Mouse (Mus musculus) limb, embryonic 10.5 days (tissue): ENCODE measurements around the gene Vezf1. TPM values are rescaled to one million over a fixed set of nuclear protein-coding genes. Genes with fewer than 3 reads are reported as not detected.
A peak's percentile ranks its signal among the peaks of the same experiment; 100 is the strongest.
"Not testable (repeated sequence)": the region's sequence is repeated elsewhere in the genome, so short reads cannot be mapped to it uniquely, and the experiment has no call there.

Source experiments
- DNase-seq: peaks from one replicate; pipeline ENCODE4 v3.0.0-alpha.2; 2017; ENCODE audit warnings: low spot score
- H3K27ac ChIP-seq: fragments of 300-500 bp; sonication (generic); 2 replicates; pipeline ENCODE4 v1.5.1; 2016; ENCODE audit warnings: mild to moderate bottlenecking
- H3K27me3 ChIP-seq: fragments of 300-500 bp; sonication (generic); 2 replicates; pipeline ENCODE4 v1.6.1; 2016; ENCODE audit warnings: low read depth, mild to moderate bottlenecking; ENCODE audit not compliant: poor library complexity, severe bottlenecking
- H3K36me3 ChIP-seq: fragments of 300-500 bp; sonication (generic); 2 replicates; pipeline ENCODE4 v1.6.1; 2016; ENCODE audit warnings: mild to moderate bottlenecking, moderate library complexity
- H3K4me1 ChIP-seq: fragments of 300-500 bp; sonication (generic); 2 replicates; pipeline ENCODE4 v1.6.1; 2016
- H3K4me3 ChIP-seq: fragments of 300-500 bp; sonication (generic); 2 replicates; pipeline ENCODE4 v1.5.1; 2016; ENCODE audit warnings: mild to moderate bottlenecking, moderate library complexity
- H3K9me3 ChIP-seq: fragments of 300-500 bp; sonication (generic); replicated peaks from 2 replicates; pipeline ENCODE4 v1.6.1; 2016; ENCODE audit warnings: mild to moderate bottlenecking
- WGBS: fragments of 180-500 bp; shearing (Covaris S2); methylation state at CpG from one replicate; pipeline ENCODE4 v1.1.7; 2016; 5-methylcytosine and 5-hydroxymethylcytosine counted together
- polyA plus RNA-seq: library from polyadenylated mRNA; unstranded; fragments of >200 nt; fragmentation: Nextera tagmentation; extraction: Ambion mirVana; gene quantifications from 2 replicates; pipeline ENCODE4 v1.2.1, GENCODE M21; 2016

Vezf1 gene
- polyA plus RNA-seq, result 54.6 and 59.2 TPM in 2 replicates

- Histone ChIP-seq H3K4me1 (peaks cover 35% of the 10 kb centered on the region), H3K27me3 (no peaks in the 10 kb centered on the region), H3K27ac (peak within 1 kb of the TSS; percentile 100), H3K9me3 (no peaks in the 10 kb centered on the region), H3K36me3 (peaks cover 3% of the 10 kb centered on the region), H3K4me3 (peak within 1 kb of the TSS; percentile 98)
- DNase-seq, result peak; percentile 89
- WGBS, result 1% methylated on average over 77 of the region's 81 CpGs
Measured at GRCm38 (mm10) chr11:88067586-88068410, at the start of gene Vezf1. TSS of gene Vezf1 (plus strand) at chr11:88068279.

- Histone ChIP-seq H3K36me3 (no peaks in the 10 kb centered on the region), H3K27me3 (no peaks in the 10 kb centered on the region), H3K27ac (no peak overlapping the region), H3K4me3 (no peak overlapping the region), H3K9me3 (no peaks in the 10 kb centered on the region), H3K4me1 (no peaks in the 10 kb centered on the region)
- no peak for DNase-seq
- 92% methylated on average over 2 of the region's 2 CpGs for WGBS
Measured at GRCm38 (mm10) chr11:88023933-88024332, 44.1 kb upstream of the Vezf1 start.

- H3K27me3 ChIP-seq, result no peaks in the 10 kb centered on the region
- no peak overlapping the region for H3K4me3 ChIP-seq
- H3K9me3 ChIP-seq, result no peaks in the 10 kb centered on the region
- WGBS, result 73% methylated on average over 9 of the region's 9 CpGs
- H3K27ac ChIP-seq, result no peak overlapping the region
- no peaks in the 10 kb centered on the region for H3K36me3 ChIP-seq
- DNase-seq, result no peak
- no peaks in the 10 kb centered on the region for H3K4me1 ChIP-seq
Measured at GRCm38 (mm10) chr11:88027391-88028035, 40.6 kb upstream of the Vezf1 start.

- H3K4me3 ChIP-seq, result no peak overlapping the region
- 23% methylated on average over 16 of the region's 16 CpGs for WGBS
- no peaks in the 10 kb centered on the region for H3K36me3 ChIP-seq
- no peak overlapping the region for H3K27ac ChIP-seq
- H3K9me3 ChIP-seq, result no peaks in the 10 kb centered on the region
- no peaks in the 10 kb centered on the region for H3K27me3 ChIP-seq
- no peaks in the 10 kb centered on the region for H3K4me1 ChIP-seq
- no peak for DNase-seq
Measured at GRCm38 (mm10) chr11:88028193-88028684, 39.8 kb upstream of the Vezf1 start.

GRCm38 (mm10) chr11:88030219-88030618 lies 37.9 kb upstream of the Vezf1 start:
- Histone ChIP-seq H3K9me3 (no peaks in the 10 kb centered on the region), H3K36me3 (no peaks in the 10 kb centered on the region), H3K27me3 (no peaks in the 10 kb centered on the region), H3K4me3 (no peak overlapping the region), H3K4me1 (no peaks in the 10 kb centered on the region), H3K27ac (no peak overlapping the region)
- no peak for DNase-seq
- WGBS, result 89% methylated on average over 7 of the region's 7 CpGs

GRCm38 (mm10) chr11:88030836-88031235 lies 37.2 kb upstream of the Vezf1 start:
- no peaks in the 10 kb centered on the region for H3K9me3 ChIP-seq
- WGBS, result 88% methylated on average over 2 of the region's 2 CpGs
- H3K4me1 ChIP-seq, result no peaks in the 10 kb centered on the region
- H3K27me3 ChIP-seq, result no peaks in the 10 kb centered on the region
- H3K27ac ChIP-seq, result no peak overlapping the region
- DNase-seq, result no peak
- no peaks in the 10 kb centered on the region for H3K36me3 ChIP-seq
- H3K4me3 ChIP-seq, result no peak overlapping the region

- Histone ChIP-seq H3K27me3 (no peaks in the 10 kb centered on the region), H3K4me3 (no peak overlapping the region), H3K9me3 (no peaks in the 10 kb centered on the region), H3K36me3 (no peaks in the 10 kb centered on the region), H3K4me1 (no peaks in the 10 kb centered on the region), H3K27ac (no peak overlapping the region)
- no peak for DNase-seq
- WGBS, result 84% methylated on average over 5 of the region's 5 CpGs
Measured at GRCm38 (mm10) chr11:88031753-88032152, 36.3 kb upstream of the Vezf1 start.

- no peaks in the 10 kb centered on the region for H3K27me3 ChIP-seq
- H3K9me3 ChIP-seq, result no peaks in the 10 kb centered on the region
- H3K4me1 ChIP-seq, result no peaks in the 10 kb centered on the region
- 66% methylated on average over 7 of the region's 7 CpGs for WGBS
- DNase-seq, result no peak
- H3K36me3 ChIP-seq, result peaks cover 14% of the 10 kb centered on the region
- no peak overlapping the region for H3K4me3 ChIP-seq
- H3K27ac ChIP-seq, result no peak overlapping the region
Measured at GRCm38 (mm10) chr11:88035970-88036369, 32.1 kb upstream of the Vezf1 start.

- Histone ChIP-seq H3K27ac (no peak overlapping the region), H3K9me3 (no peaks in the 10 kb centered on the region), H3K36me3 (peaks cover 16% of the 10 kb centered on the region), H3K4me3 (no peak overlapping the region), H3K27me3 (no peaks in the 10 kb centered on the region), H3K4me1 (no peaks in the 10 kb centered on the region)
- WGBS, result 92% methylated on average over 10 of the region's 10 CpGs
- no peak for DNase-seq
Measured at GRCm38 (mm10) chr11:88036761-88037251, 31.3 kb upstream of the Vezf1 start.

GRCm38 (mm10) chr11:88037386-88037785 lies 30.7 kb upstream of the Vezf1 start:
- DNase-seq, result no peak
- peaks cover 21% of the 10 kb centered on the region for H3K36me3 ChIP-seq
- H3K4me3 ChIP-seq, result no peak overlapping the region
- H3K27ac ChIP-seq, result no peak overlapping the region
- no peaks in the 10 kb centered on the region for H3K27me3 ChIP-seq
- no peaks in the 10 kb centered on the region for H3K4me1 ChIP-seq
- 78% methylated on average over 3 of the region's 3 CpGs for whole genome bisulfite sequencing
- no peaks in the 10 kb centered on the region for H3K9me3 ChIP-seq

- Histone ChIP-seq H3K4me3 (no peak overlapping the region), H3K4me1 (no peaks in the 10 kb centered on the region), H3K9me3 (no peaks in the 10 kb centered on the region), H3K36me3 (peaks cover 29% of the 10 kb centered on the region), H3K27ac (no peak overlapping the region), H3K27me3 (no peaks in the 10 kb centered on the region)
- WGBS, result 97% methylated on average over 1 of the region's 1 CpGs
- DNase-seq, result no peak
Measured at GRCm38 (mm10) chr11:88039066-88039465, 29.0 kb upstream of the Vezf1 start.

- Histone ChIP-seq H3K9me3 (no peaks in the 10 kb centered on the region), H3K4me3 (no peak overlapping the region), H3K36me3 (peaks cover 36% of the 10 kb centered on the region), H3K27ac (no peak overlapping the region), H3K27me3 (no peaks in the 10 kb centered on the region), H3K4me1 (peaks cover 11% of the 10 kb centered on the region)
- no peak for DNase-seq
Measured at GRCm38 (mm10) chr11:88044314-88044713, 23.8 kb upstream of the Vezf1 start.

GRCm38 (mm10) chr11:88045159-88045558 lies 22.9 kb upstream of the Vezf1 start:
- not testable (repeated sequence) for DNase-seq, H3K27ac ChIP-seq, H3K9me3 ChIP-seq, H3K4me3 ChIP-seq, H3K27me3 ChIP-seq
- Histone ChIP-seq H3K4me1 (peaks cover 19% of the 10 kb centered on the region), H3K36me3 (peaks cover 40% of the 10 kb centered on the region)
- WGBS, result 97% methylated on average over 3 of the region's 3 CpGs
